Mouse (Mus musculus) kidney, embryonic 15.5 days (tissue): ENCODE data around the gene Th. TPM values are rescaled to one million over a fixed set of nuclear protein-coding genes. Genes with fewer than 3 reads are reported as not detected.

Source experiments
- ATAC-seq: fragments of 200-750 bp; cut with Nextera tagmentation; replicated peaks from 2 replicates; pipeline ENCODE4 v1.8.0; 2017; ENCODE audit warnings: moderate TSS enrichment; ENCODE audit not compliant: low FRiP score
- H3K27ac ChIP-seq: fragments of 300-500 bp; sonication (generic); 2 replicates; pipeline ENCODE4 v1.5.1; 2015; ENCODE audit warnings: mild to moderate bottlenecking, inconsistent platforms
- H3K27me3 ChIP-seq: fragments of 300-500 bp; sonication (generic); 2 replicates; pipeline ENCODE4 v1.6.1; 2015; ENCODE audit warnings: inconsistent platforms
- H3K36me3 ChIP-seq: fragments of 300-500 bp; sonication (generic); 2 replicates; pipeline ENCODE4 v1.6.1; 2015; ENCODE audit warnings: inconsistent platforms
- H3K4me1 ChIP-seq: fragments of 300-500 bp; sonication (generic); 2 replicates; pipeline ENCODE4 v1.6.1; 2015; ENCODE audit warnings: inconsistent platforms
- H3K4me2 ChIP-seq: fragments of 300-500 bp; sonication (generic); 2 replicates; pipeline ENCODE4 v1.6.1; 2015; ENCODE audit warnings: moderate library complexity, mild to moderate bottlenecking, inconsistent platforms
- H3K4me3 ChIP-seq: fragments of 300-500 bp; sonication (generic); replicated peaks from 2 replicates; pipeline ENCODE4 v1.5.1; 2015; ENCODE audit warnings: mild to moderate bottlenecking, inconsistent platforms
- H3K9ac ChIP-seq: fragments of 300-500 bp; sonication (generic); 2 replicates; pipeline ENCODE4 v1.6.1; 2015; ENCODE audit warnings: mild to moderate bottlenecking, inconsistent platforms
- H3K9me3 ChIP-seq: fragments of 300-500 bp; sonication (generic); replicated peaks from 2 replicates; pipeline ENCODE4 v1.6.1; 2016; ENCODE audit warnings: inconsistent platforms
- WGBS: fragments of 180-500 bp; shearing (Covaris S2); methylation state at CpG from one replicate; pipeline ENCODE4 v1.1.7; 2015; ENCODE audit warnings: mixed read lengths; 5-methylcytosine and 5-hydroxymethylcytosine counted together
- polyA plus RNA-seq: library from polyadenylated mRNA; unstranded; fragments of >200 nt; fragmentation: Nextera tagmentation; extraction: Ambion mirVana; gene quantifications from 2 replicates; pipeline ENCODE4 v1.2.1, GENCODE M21; 2015

Gene Th
- polyA plus RNA-seq, 1 experiment from 2014 or later: 35.4 TPM

GRCm38 (mm10) chr7:142897471-142897870 lies 33.5 kb downstream of the Th start:
- no peak overlapping the region for H3K4me3 ChIP-seq
- 59% methylated on average over 1 of the region's 1 CpGs for WGBS
- no peak overlapping the region for H3K4me2 ChIP-seq
- H3K9ac ChIP-seq: no peak overlapping the region
- H3K9me3 ChIP-seq: no peaks in the 10 kb centered on the region
- ATAC-seq: no peak
- peaks cover 36% of the 10 kb centered on the region; the same call in 1 of the 2 replicates for H3K27me3 ChIP-seq
- H3K36me3 ChIP-seq: no peaks in the 10 kb centered on the region
- no peak overlapping the region for H3K27ac ChIP-seq
- peaks cover 15% of the 10 kb centered on the region; the same call in 1 of the 2 replicates for H3K4me1 ChIP-seq

GRCm38 (mm10) chr7:142895901-142896665 lies 34.8 kb downstream of the Th start:
- Histone ChIP-seq H3K9me3 (no peaks in the 10 kb centered on the region), H3K4me3 (no peak overlapping the region), H3K27ac (no peak overlapping the region), H3K27me3 (peaks cover 32% of the 10 kb centered on the region; the same call in 1 of the 2 replicates), H3K4me1 (peaks cover 10% of the 10 kb centered on the region; the same call in 1 of the 2 replicates), H3K4me2 (no peak overlapping the region), H3K36me3 (no peaks in the 10 kb centered on the region), H3K9ac (no peak overlapping the region)
- ATAC-seq: no peak
- WGBS: 74% methylated on average over 10 of the region's 10 CpGs

- Histone ChIP-seq H3K4me1 (peaks cover 6% of the 10 kb centered on the region; the same call in 1 of the 2 replicates), H3K27me3 (peaks cover 29% of the 10 kb centered on the region; the same call in 1 of the 2 replicates), H3K4me2 (no peak overlapping the region), H3K9me3 (no peaks in the 10 kb centered on the region), H3K27ac (no peak overlapping the region), H3K4me3 (no peak overlapping the region), H3K9ac (no peak overlapping the region), H3K36me3 (no peaks in the 10 kb centered on the region)
- WGBS: 78% methylated on average over 18 of the region's 18 CpGs
- no peak for ATAC-seq
These were observed 35.6 kb downstream of the Th start for GRCm38 (mm10) chr7:142895223-142895840.

GRCm38 (mm10) chr7:142894669-142895068 lies 36.3 kb downstream of the Th start:
- Histone ChIP-seq H3K4me3 (no peak overlapping the region), H3K4me1 (peaks cover 6% of the 10 kb centered on the region; the same call in 1 of the 2 replicates), H3K9me3 (no peaks in the 10 kb centered on the region), H3K4me2 (no peak overlapping the region), H3K27me3 (peaks cover 23% of the 10 kb centered on the region; the same call in 1 of the 2 replicates), H3K36me3 (no peaks in the 10 kb centered on the region), H3K27ac (no peak overlapping the region), H3K9ac (no peak overlapping the region)
- ATAC-seq: 0 out of 2 replicates have a peak, but pooled peaks have one; percentile 9
- WGBS: 4% methylated on average over 3 of the region's 3 CpGs

- Histone ChIP-seq H3K27ac (no peak overlapping the region), H3K9ac (no peak overlapping the region), H3K4me1 (peaks cover 6% of the 10 kb centered on the region; the same call in 1 of the 2 replicates), H3K4me3 (no peak overlapping the region), H3K4me2 (no peak overlapping the region), H3K27me3 (peaks cover 17% of the 10 kb centered on the region; the same call in 1 of the 2 replicates), H3K36me3 (no peaks in the 10 kb centered on the region), H3K9me3 (no peaks in the 10 kb centered on the region)
- ATAC-seq: no peak; the same call in 1 of the 2 replicates
- 62% methylated on average over 12 of the region's 12 CpGs for WGBS
These were observed 36.9 kb downstream of the Th start for GRCm38 (mm10) chr7:142893721-142894639.

GRCm38 (mm10) chr7:142893296-142893695 lies 37.6 kb downstream of the Th start:
- H3K27me3 ChIP-seq: peaks cover 12% of the 10 kb centered on the region; the same call in 1 of the 2 replicates
- no peak for ATAC-seq
- no peaks in the 10 kb centered on the region for H3K9me3 ChIP-seq
- no peaks in the 10 kb centered on the region for H3K36me3 ChIP-seq
- 77% methylated on average over 6 of the region's 6 CpGs for WGBS
- no peak overlapping the region for H3K4me3 ChIP-seq
- no peak overlapping the region for H3K4me2 ChIP-seq
- no peak overlapping the region for H3K27ac ChIP-seq
- peaks cover 6% of the 10 kb centered on the region; the same call in 1 of the 2 replicates for H3K4me1 ChIP-seq
- H3K9ac ChIP-seq: no peak overlapping the region

- Histone ChIP-seq H3K9ac (no peak overlapping the region), H3K9me3 (no peaks in the 10 kb centered on the region), H3K36me3 (no peaks in the 10 kb centered on the region), H3K27me3 (no peaks in the 10 kb centered on the region), H3K4me2 (no peak overlapping the region), H3K4me3 (no peak overlapping the region), H3K4me1 (0 out of 2 replicates have a peak, but pooled peaks cover 2% of the 10 kb centered on the region), H3K27ac (no peak overlapping the region)
- WGBS: 2% methylated on average over 4 of the region's 4 CpGs
- no peak for ATAC-seq
These were observed 61.3 kb downstream of the Th start for GRCm38 (mm10) chr7:142869419-142870163.

- Histone ChIP-seq H3K27ac (no peak overlapping the region), H3K9me3 (no peaks in the 10 kb centered on the region), H3K4me2 (no peak overlapping the region), H3K4me1 (no peaks in the 10 kb centered on the region), H3K36me3 (no peaks in the 10 kb centered on the region), H3K4me3 (no peak overlapping the region), H3K9ac (no peak overlapping the region), H3K27me3 (no peaks in the 10 kb centered on the region)
- no peak for ATAC-seq
- WGBS: 12% methylated on average over 6 of the region's 6 CpGs
These were observed 80.2 kb downstream of the Th start for GRCm38 (mm10) chr7:142850681-142851080.

Other genes with a start within 250 kb of the Th start
- 0.88 TPM in 1 of 2 replicates, not detected in the other for gene Ins2, start 187.7 kb downstream of the Th start, polyA plus RNA-seq
- 0.73 and 1.1 TPM in 2 replicates for gene Ascl2, start 38.1 kb upstream of the Th start, polyA plus RNA-seq
- 2.2 and 2.3 TPM in 2 replicates for gene Tspan32, start 73.9 kb upstream of the Th start, polyA plus RNA-seq
- gene Cd81, start 121.6 kb upstream of the Th start, polyA plus RNA-seq: 519 and 576 TPM in 2 replicates
- gene Tssc4, start 138.1 kb upstream of the Th start, polyA plus RNA-seq: 91.8 and 105 TPM in 2 replicates
- gene Trpm5, start 163.5 kb upstream of the Th start, polyA plus RNA-seq: 7.1 and 8.2 TPM in 2 replicates
- gene Kcnq1, start 175.2 kb upstream of the Th start, polyA plus RNA-seq: 5.8 and 6.5 TPM in 2 replicates